Mouse (Mus musculus) frontal cortex, postnatal 14 days (tissue): ENCODE data around the gene Rps7.

ENCODE experiments used
- DNase-seq, 2 experiments: peaks; one replicate each; pipeline ENCODE4 v3.0.0; 2022; ENCODE audit warnings: low spot score in 2 of 2

Rps7 gene

GRCm38 (mm10) chr12:28635535-28636476 is at the start of gene Rps7:
Gene Rps7 (minus strand): TSS chr12:28635953.
- peak; percentile 91 to 93 for DNase-seq

GRCm38 (mm10) chr12:28684674-28685073 is 48.9 kb upstream of the Rps7 start:
- no peak for DNase-seq

- no peak for DNase-seq
Measured at GRCm38 (mm10) chr12:28675925-28676209, 40.1 kb upstream of the Rps7 start.

DNA sequence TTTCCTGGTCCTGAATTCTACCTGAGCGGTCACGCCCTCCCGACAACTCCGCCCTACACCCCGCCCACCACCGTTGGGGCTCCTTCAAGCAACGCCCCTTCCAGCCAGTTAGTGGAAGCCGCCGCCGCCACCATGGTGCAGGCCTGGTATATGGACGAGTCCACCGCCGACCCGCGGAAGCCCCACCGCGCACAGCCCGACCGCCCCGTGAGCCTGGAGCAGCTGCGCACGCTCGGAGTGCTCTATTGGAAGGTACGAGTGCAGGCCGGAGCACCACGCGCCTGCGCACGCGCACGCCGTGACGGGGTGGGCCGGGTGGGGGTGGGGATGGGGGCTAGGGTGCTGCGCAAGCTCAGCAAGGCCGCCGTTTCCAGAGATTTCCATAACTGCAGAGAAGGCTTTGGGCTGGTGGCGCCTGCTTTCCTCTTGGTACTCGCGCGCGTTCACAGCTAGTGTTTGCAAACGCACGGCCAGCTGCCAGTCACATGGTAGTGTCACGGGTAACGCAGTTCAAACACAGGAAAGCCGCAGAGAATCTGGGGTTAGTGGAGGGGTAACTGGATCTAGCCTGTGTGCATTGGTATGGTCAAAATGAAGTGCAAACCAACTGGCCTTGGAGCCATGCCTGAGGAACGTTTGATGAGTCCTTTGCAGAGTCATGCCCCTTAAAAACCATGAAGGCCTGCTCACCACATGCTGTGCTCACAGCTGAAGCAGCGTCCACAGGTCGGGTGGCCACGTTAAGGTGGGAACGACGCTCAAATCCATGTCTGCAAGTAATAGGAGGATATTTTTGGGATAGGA is 39.6 kb upstream of the Rps7 start, which contains the start of gene Adi1:
Adi1 (plus strand) TSS at position 111 of the 804 bp plus-strand sequence.
- peak; percentile 79 to 80 for DNase-seq

GRCm38 (mm10) chr12:28674038-28674720 is 38.4 kb upstream of the Rps7 start:
- DNase-seq, result no peak

GRCm38 (mm10) chr12:28667287-28667686 is 31.5 kb upstream of the Rps7 start:
- DNase-seq, result no peak

DNA sequence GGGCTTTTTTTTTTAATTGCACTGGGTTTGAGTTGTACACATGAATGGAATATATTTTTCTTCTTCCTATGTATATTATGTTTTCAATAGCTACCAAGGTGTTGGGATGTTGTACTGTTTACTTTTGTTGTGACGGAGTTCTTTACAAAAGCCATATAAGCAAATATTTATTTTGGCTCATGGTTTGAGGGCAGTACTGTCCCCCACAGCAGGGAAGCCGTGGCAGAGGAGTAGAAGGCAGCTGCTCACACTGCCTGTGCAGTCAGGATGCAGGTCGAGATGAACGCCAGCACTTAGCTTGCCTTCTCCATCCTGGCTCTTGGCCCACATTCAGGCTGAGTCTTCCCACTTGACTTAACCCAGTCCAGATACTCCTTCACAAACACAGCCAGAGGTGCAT is 31.0 kb upstream of the Rps7 start:
- DNase-seq, result no peak

- no peak for DNase-seq
Measured at GRCm38 (mm10) chr12:28662628-28663027, 26.9 kb upstream of the Rps7 start.

DNA sequence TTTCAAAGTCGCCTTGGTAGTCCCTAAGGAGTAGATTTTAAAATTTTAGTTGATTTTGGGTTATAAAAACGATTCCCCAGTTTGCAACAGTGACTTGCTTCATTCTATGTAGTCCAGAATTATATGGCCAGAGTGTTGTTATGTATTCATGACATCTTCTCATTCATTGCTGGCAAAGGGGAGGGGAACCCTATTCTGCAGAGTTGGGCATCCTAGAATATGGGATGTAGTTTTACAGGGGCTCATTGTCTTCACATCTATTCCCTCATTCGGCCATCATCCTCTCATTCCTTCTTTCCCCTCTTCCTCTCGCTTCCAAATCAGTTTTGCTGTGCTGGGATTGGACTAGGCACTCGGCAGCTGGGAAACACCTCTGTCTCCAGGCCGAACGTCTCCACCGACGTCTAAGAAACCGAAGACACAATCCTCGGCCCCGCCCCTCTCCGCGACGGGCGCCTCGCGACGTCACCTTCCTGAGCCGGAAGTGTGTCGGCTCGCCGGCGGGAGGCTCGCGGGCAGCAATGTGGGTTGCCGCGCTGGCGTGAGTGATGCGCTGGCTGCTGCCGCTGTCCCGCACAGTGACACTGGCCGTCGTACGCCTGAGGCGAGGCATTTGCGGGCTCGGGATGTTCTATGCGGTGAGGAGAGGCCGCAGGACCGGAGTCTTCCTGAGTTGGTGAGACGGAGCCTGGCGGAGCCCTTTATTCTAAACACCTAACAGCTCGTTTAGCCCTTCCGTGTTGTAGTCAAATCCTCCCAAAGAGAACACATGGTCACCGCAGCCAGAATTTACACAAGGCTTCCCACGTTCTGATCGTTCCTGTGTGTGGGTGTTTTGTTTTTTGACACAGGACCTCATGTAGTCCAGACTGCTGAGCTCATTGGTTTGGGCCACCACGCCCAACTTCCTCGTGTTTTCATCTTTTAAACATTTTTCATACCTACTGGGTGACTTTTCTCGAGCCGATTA is 13.7 kb upstream of the Rps7 start, which contains the start of gene Rnaseh1:
Rnaseh1 (plus strand) TSS at position 462 of the 970 bp plus-strand sequence.
- DNase-seq, result peak; percentile 84 to 90

DNA sequence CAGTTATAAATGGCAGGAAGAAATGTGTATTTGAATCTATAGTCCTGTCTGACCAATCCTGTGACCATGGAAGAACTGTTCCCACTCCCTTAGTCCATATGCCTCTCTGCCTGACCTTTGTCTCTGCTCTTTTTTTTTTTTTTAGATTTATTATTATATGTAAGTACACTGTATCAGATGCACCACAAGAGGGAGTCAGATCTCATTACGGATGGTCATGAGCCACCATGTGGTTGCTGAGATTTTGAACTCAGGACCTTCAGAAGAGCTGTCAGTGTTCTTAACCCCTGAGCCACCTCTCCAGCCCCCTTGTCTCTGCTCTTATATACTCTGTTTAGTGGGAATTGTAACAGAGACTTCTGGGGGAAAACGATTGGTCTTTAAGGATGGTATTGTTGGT is 3.0 kb upstream of the Rps7 start:
- DNase-seq, result no peak

DNA sequence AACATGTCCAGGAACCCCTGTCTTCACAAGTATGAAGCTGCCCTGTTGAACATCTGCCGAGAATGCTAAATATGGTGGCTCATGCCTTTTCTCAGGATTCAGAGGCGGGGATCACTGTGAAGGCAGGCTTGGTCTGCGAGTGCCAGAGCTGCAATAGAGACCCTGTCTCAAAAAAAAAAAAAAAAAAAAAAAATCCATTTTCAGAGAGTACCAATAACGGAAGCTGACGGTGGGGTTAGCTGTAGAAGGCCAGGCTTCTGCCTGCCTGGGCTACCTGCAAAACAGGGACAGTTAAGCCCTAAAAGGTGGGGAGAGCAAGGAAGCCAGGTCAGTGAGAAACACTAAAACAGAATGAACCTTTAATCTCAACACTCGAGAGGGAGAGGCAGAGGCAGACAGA is 790 bp upstream of the Rps7 start:
- no peak for DNase-seq

DNA sequence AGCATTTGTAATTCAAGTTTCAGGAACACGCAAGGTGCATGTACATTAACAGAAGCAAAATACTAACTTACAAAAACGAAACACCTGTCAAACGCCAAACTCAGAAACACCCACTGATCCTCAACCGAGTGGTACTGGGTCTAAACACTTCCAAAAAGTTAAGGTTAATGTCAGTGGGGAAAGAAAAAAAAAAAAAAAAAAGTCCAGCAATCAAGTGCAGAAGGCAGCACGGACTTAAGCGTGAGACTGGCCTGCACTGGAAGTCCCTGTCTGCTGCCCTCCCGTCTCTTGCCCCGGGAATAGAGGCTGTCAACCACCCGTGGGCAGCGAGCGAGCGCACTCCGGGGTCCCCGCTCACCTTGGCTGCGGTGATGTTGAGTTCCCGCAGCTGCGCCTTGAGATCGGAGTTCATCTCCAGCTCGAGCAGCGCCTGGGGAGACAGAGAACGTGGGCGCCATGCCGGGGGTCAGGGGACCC is 657 bp downstream of the Rps7 start:
- no peak for DNase-seq

DNA sequence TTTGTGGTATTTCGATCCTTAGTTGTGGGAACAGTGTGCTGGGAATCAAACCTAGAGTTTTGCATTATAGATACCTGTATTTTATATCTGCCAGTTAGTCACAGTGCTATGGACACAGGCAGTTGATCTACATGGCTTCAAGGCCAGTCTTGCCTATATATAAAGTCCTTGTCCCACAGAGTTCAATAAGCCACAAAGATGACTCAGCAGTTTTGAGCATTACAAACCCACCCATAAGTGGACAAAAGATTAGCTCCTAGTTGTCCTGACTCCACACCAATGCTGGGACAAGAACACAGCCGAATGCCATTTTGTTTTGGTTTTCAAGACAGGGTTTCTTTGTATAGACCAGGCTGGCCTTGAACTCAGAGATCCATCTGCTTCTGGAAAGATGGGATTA is 7.3 kb downstream of the Rps7 start:
- no peak for DNase-seq

DNA sequence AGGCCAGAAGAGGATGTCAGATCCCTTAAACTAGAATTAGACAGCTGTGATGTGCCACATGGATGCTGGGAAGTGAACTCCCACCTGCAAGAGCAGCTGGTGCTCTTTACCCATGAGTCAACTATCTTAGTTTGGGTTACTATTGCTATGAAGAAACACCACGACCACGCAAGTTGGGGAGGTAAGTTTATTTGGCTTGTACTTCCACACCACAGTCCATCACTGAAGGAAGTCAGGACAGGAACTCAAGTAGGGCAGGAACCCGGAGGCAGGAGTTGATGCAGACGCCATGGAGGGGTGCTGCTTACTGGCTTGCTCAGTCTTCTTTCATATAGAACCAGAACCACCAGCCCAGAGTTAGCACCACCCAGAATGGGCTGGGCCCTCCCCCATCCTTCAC is 8.7 kb downstream of the Rps7 start:
- no peak for DNase-seq

- DNase-seq, result no peak
Measured at GRCm38 (mm10) chr12:28625407-28625806, 10.3 kb downstream of the Rps7 start.

DNA sequence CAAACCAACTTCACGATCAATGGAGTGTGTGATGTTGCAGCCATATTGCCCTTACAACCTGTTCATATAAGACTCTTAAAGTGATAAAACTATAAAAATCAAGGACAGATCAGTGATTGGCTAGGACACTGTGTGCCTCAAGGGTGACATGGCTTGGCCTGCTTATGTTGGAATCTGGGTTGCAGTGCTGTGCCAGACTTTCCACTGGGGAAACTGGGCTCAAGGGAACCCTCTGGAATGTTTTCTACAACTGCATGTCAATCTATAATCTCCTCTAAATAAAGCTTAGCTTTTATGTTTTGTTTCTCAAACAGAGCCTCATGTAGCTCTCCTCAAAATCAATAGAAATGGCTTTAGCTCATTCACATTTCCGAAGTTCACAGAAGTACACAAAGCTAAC is 11.5 kb downstream of the Rps7 start:
- no peak for DNase-seq

GRCm38 (mm10) chr12:28623195-28623594 is 12.6 kb downstream of the Rps7 start, which contains the start of gene Colec11:
Gene Colec11 (minus strand): TSS chr12:28623377.
- DNase-seq, result no peak

- DNase-seq, result no peak
Measured at GRCm38 (mm10) chr12:28622641-28623040, 13.1 kb downstream of the Rps7 start.

DNA sequence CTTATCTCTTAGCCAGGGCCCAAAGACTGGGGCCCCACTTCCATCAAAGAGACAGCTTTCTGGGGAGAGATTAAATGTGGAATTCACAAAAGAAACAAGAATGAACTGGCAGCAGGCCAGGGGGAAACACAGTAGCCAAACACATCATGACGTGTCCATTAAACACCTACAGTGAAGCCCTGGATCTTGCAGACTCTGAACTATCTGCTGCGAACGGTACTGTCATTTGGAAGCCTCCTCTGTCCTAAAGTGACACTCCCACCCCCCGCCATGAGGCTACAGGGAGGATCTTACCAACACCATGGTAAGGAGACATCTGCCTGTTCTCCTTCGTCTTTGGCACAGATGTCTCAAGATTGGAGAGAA is 13.6 kb downstream of the Rps7 start:
- no peak for DNase-seq

GRCm38 (mm10) chr12:28621451-28622166 is 14.1 kb downstream of the Rps7 start:
- no peak for DNase-seq
